Mouse (Mus musculus): ENCODE data around the gene AI661453. TPM values are rescaled to one million over a fixed set of nuclear protein-coding genes. Genes with fewer than 3 reads are reported as not detected.
"Not testable (repeated sequence)": the region's sequence is repeated elsewhere in the genome, so short reads cannot be mapped to it uniquely, and the experiment has no call there.

Gene AI661453
- total RNA-seq (2021), result under 1 TPM; 0.32 to 0.41 TPM

GRCm38 (mm10) chr17:47436156-47436906, at the start of gene AI661453:
Gene AI661453, plus strand, starts transcription at chr17:47436615.
- no peak for DNase-seq (ENCODE audit: low spot score in 2 of 2)
- intact Hi-C loops (cut with DNase I), result no loop called here

- intact Hi-C loops (cut with DNase I), result loop anchor here (5.0 kb wide), 1 partner anchor 96 kb away; no protein-coding TSS in a partner anchor
- no peak for DNase-seq (ENCODE audit: low spot score in 2 of 2)
These were observed 49.8 kb upstream of the AI661453 start for GRCm38 (mm10) chr17:47386649-47387048.

DNA sequence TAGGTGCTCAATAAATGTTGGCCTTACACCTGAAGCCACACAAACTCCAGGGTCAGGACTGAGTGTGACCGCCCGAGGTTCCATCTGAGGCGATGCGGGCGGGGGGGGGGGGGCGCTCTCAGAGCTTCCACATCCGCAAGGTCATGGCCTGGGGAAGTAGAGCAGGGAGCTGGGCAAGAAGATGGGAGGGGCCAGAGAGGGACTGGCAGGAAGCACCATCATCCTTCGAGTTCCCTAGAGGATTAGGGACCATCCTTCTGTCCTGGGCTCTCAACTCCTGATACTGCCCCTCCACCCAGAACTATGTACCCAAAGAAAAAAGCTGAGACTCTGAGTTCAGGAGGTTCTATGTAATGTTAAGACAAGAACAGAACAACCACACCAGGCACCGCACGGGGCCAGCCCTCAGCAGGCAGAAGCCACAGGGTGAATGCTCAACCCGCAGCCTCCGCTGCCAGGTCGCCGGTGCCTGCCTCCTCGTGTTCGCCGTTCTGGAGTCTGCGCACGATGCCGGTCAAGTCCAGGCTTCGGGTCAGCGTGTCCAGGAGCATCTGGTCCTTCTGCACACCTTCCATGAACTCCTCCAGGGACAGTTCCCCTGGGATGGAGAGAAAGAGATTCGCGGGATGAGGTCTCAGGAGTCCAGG, 42.1 kb upstream of the AI661453 start:
- no peak for DNase-seq (ENCODE audit: low spot score in 2 of 2)
- intact Hi-C loops (cut with DNase I), result no loop called here

GRCm38 (mm10) chr17:47395376-47395913, 41.0 kb upstream of the AI661453 start:
- intact Hi-C loops (cut with DNase I), result no loop called here
- peak in 1 of 2 experiments; percentile 5 for DNase-seq (ENCODE audit: low spot score in 2 of 2)

DNA sequence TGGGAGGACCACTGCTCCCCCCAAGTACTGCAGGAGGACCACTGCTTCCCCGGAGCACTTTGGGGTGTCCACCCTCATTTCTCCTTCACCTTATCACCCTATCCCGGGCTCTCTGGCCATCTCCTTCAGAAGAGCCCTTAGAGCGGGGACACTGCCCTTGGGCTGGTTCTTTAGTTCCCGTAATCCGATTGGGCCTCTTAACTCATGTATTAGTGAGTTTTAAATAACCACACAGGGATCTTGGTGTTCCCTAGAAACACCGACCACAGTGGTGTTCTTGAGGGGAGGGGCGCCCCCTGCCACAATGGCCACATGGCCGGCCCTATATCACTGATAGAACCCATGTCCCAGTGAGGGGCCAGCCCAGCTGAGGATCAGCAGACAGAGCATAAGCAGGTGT, 37.3 kb upstream of the AI661453 start:
- intact Hi-C loops (cut with DNase I), result no loop called here
- no peak for DNase-seq (ENCODE audit: low spot score in 2 of 2)

- DNase-seq (ENCODE audit: low spot score in 2 of 2), result no peak
- intact Hi-C loops (cut with DNase I), result no loop called here
These were observed 36.0 kb upstream of the AI661453 start, which contains the start of gene Guca1a for GRCm38 (mm10) chr17:47400451-47400850. Gene Guca1a, minus strand, starts transcription at chr17:47400584.

DNA sequence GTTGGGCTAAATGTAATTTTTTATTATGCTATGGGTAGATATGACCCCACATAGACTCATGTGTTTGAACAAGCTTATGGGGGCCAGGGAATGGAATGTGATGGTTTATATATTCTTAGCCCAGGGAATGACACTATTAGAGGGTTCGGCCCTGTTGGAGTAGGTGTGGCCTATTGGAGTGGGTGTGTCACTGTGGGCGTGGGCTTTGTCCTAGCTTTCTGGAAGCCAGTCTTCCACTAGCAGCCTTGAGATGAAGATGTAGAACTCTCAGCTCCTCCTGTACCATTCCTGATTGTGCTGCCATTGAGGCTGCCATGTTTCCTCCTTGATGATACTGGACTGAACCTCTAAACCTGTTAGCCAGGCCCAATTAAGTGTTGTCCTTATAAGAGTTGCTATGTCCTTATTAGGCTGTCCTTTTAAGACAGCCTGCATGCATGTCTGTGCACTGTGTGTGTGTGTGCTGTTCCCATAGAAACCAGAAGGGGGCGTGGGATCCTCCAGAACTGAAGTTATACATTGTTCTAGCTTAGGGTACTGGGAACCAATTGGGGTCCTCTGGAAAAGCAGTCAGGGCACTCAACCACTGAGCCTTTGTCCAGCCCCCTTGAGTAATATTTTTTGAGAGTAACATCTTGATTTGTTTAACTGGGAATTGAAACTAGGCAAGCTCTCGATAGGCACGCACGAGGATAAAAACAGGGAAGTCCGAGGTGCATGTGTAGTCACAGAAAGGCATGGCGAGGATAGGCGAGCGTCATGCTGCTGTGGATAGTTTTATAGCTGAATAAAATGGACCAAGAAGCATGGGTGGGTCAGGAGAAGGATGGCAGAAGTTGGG, 28.5 kb upstream of the AI661453 start:
- no peak for DNase-seq (ENCODE audit: low spot score in 2 of 2)
- intact Hi-C loops (cut with DNase I), result no loop called here

GRCm38 (mm10) chr17:47408558-47408898, 27.9 kb upstream of the AI661453 start:
- intact Hi-C loops (cut with DNase I), result no loop called here

GRCm38 (mm10) chr17:47409897-47410861, 26.2 kb upstream of the AI661453 start:
- peak; percentile 11 to 13 for DNase-seq (ENCODE audit: low spot score in 2 of 2)
- intact Hi-C loops (cut with DNase I), result not testable (repeated sequence)

More at GRCm38 (mm10) chr17:47408558-47408898, 27.9 kb upstream of the AI661453 start:
- DNase-seq (ENCODE audit: low spot score in 2 of 2), result peak; percentile 10 to 20

- DNase-seq (ENCODE audit: low spot score in 2 of 2), result no peak
- intact Hi-C loops (cut with DNase I), result no loop called here
These were observed 16.2 kb upstream of the AI661453 start for GRCm38 (mm10) chr17:47420195-47420594.

- DNase-seq (ENCODE audit: low spot score in 2 of 2), result no peak
- intact Hi-C loops (cut with DNase I), result no loop called here
These were observed 14.8 kb upstream of the AI661453 start for GRCm38 (mm10) chr17:47421566-47421965.

DNA sequence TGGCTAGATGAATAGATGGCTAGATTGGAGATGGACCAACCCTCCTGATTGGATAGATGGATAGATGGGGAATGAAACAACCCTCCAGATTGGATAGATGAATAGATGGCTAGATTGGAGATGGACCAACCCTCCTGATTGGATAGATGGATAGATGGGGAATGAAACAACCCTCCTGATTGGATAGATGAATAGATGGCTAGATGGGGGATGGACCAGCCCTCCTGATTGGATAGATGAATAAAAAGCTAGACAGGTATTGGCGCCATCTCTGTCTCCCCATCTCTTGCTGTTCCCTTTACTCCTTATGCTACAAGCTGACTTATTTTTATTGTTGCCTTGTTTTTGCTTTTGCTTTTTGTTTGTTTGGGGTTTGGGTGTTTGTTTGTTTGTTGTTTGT, 13.8 kb upstream of the AI661453 start:
- intact Hi-C loops (cut with DNase I); DNase-seq (ENCODE audit: low spot score in 2 of 2): not testable (repeated sequence)

- DNase-seq (ENCODE audit: low spot score in 2 of 2), result no peak
- intact Hi-C loops (cut with DNase I), result no loop called here
These were observed 12.2 kb upstream of the AI661453 start for GRCm38 (mm10) chr17:47424186-47424585.

DNA sequence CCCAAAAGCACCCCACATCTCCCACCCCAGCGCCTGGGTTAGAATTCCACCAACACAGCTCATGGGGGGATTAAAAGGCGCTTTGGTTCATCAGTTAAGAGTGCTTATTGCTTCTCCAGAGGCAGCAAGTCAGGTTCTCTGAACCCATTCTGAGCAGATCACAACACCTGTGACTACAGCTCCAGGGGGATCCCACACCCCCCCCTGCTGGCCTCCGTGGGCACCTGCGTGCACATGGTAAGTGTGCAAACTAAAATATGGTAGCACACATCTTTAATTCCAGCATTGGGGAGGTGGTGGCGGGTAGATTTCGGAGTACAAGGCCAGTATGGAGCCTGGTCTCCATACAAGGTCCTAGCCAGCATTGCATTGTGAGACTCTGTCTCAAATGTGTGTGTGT, 9.1 kb upstream of the AI661453 start:
- DNase-seq (ENCODE audit: low spot score in 2 of 2), result no peak
- intact Hi-C loops (cut with DNase I), result no loop called here

GRCm38 (mm10) chr17:47428831-47429304, 7.5 kb upstream of the AI661453 start:
- intact Hi-C loops (cut with DNase I), result no loop called here
- DNase-seq (ENCODE audit: low spot score in 2 of 2), result peak in 1 of 2 experiments; percentile 5

- DNase-seq (ENCODE audit: low spot score in 2 of 2), result no peak
- intact Hi-C loops (cut with DNase I), result no loop called here
These were observed 5.6 kb upstream of the AI661453 start for GRCm38 (mm10) chr17:47430815-47431214.

GRCm38 (mm10) chr17:47436907-47437547, 612 bp downstream of the AI661453 start, which contains the start of gene 1700001C19Rik:
Gene 1700001C19Rik, minus strand, starts transcription at chr17:47437376.
- intact Hi-C loops (cut with DNase I), result no loop called here
- DNase-seq (ENCODE audit: low spot score in 2 of 2), result no peak

DNA sequence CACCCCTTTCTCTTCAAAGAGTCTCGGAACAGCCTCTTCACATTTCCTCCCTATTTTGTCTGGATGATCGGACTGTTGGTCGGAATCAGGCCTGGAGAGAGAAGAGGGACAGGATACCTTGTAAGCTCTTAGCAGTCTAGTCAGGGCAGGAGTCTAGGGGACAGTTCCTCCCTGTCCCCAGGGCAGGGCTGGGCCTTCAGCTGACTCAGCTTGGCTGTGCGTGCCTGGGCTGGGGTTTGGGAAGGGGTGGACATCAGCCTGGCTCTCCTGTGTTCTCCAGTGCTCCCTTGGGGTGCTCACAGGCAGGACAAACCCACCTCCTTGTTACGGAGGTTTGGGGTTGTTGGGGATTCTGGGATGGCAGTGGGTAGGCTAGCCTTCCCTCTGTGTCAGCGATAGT, 2.2 kb downstream of the AI661453 start:
- DNase-seq (ENCODE audit: low spot score in 2 of 2), result no peak
- intact Hi-C loops (cut with DNase I), result no loop called here

Data from left cerebral cortex, postnatal 25 days (tissue).